Mouse (Mus musculus) kidney, postnatal 14 days (tissue): ENCODE measurements around the gene Kpna3.
"Not testable (repeated sequence)": the region's sequence is repeated elsewhere in the genome, so short reads cannot be mapped to it uniquely, and the experiment has no call there.

Experiments
- DNase-seq: peaks from one replicate; pipeline ENCODE4 v3.0.0; 2022; ENCODE audit warnings: mixed read lengths

Kpna3 gene

DNA sequence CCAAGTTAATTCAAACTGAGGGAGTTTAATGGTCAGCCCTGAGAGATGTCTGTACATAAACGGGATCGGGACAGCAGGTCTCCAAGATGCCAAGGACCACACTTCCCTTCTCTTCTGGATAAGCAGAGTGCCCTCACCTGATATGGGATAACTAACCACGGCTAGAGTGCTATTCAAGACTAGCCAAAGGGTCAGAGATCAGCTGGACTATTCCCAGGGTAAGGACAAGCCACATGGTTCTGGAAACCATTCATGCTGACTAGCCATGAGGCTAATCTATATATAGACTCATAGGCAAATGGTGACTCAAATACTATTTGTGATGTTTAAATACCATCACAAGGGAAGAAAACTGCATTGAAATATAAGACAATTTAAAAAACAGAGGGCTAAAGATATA, 49.1 kb downstream of the Kpna3 start:
- DNase-seq, result no peak

GRCm38 (mm10) chr14:61367290-61367689, 72.4 kb downstream of the Kpna3 start:
- DNase-seq, result no peak

GRCm38 (mm10) chr14:61364656-61365055, 75.0 kb downstream of the Kpna3 start:
- no peak for DNase-seq

- DNase-seq, result no peak
Measured at GRCm38 (mm10) chr14:61363734-61364133, 75.9 kb downstream of the Kpna3 start.

DNA sequence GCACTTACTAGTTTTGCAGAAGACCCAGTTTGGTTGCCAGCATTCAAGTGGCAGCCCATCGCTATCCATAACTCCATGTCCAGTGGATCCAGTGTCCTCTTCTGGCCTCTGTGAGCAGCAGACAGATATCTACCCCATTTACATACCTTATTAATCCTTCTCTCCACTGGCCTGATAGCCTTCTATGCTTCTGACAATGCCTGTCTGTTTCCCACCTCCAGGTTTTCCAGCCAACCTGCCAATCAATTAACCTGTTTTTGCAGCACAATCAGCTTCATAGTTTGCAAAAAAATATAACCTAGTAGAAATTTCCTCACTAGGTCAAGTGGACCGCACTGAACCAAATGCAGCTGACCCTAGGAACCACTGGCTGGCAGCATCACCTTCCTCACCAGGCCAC, 77.4 kb downstream of the Kpna3 start:
- no peak for DNase-seq

DNA sequence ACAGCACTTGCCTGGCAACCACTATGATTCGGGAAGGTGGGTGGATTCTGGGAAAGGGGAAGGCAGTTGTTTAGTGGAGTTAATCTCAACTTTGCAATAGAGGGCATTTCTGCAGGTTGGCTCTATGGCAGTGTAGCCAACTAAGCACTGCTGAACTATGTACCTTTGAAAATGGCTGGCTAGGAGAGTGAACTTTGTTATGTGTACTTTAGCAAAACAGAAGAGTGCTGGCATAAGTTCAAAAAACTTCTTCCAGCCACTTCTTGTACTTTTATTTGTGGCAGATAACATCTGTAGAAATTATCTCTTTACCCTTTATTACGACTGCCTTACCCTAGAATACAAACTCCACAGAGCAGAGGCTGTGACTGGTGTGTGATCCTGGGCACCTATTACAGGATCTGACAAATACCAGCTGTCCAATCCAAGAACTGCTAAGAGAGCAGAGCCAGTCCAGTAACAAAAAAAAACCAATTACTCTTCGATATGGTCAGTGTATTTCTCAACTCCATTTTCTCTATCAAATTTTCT, 78.6 kb downstream of the Kpna3 start:
- peak; percentile 14 for DNase-seq

GRCm38 (mm10) chr14:61360131-61360980, 79.3 kb downstream of the Kpna3 start, which contains the start of gene Ebpl:
Gene Ebpl, minus strand, starts transcription at chr14:61360439.
- peak; percentile 93 for DNase-seq

GRCm38 (mm10) chr14:61354251-61355235, 85.1 kb downstream of the Kpna3 start:
- no peak for DNase-seq

DNA sequence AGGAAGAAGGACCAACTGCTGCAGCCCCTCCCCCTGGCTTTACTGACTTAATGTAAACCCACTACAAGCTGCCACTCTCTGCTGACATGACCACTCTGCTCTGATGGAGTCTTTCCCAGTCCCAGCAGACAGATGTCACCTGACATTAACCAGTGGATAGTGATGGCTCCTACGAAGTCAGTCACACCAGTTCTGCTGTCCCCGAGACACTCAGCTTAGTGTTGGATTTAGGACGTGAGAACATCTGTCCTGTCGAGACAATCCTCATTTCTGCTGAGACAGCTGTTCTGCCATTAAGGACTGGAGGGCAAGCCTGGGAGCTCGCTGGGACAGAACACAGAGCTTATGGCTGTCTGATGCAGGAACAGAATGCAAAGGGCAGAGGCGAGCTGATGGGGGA, 88.9 kb downstream of the Kpna3 start:
- no peak for DNase-seq

GRCm38 (mm10) chr14:61349876-61350275, 89.8 kb downstream of the Kpna3 start:
- no peak for DNase-seq

- peak; percentile 11 for DNase-seq
Measured at GRCm38 (mm10) chr14:61346827-61347698, 92.6 kb downstream of the Kpna3 start.

GRCm38 (mm10) chr14:61344590-61344989, 95.1 kb downstream of the Kpna3 start:
- no peak for DNase-seq

GRCm38 (mm10) chr14:61339381-61339780, 100.3 kb downstream of the Kpna3 start:
- DNase-seq, result no peak

DNA sequence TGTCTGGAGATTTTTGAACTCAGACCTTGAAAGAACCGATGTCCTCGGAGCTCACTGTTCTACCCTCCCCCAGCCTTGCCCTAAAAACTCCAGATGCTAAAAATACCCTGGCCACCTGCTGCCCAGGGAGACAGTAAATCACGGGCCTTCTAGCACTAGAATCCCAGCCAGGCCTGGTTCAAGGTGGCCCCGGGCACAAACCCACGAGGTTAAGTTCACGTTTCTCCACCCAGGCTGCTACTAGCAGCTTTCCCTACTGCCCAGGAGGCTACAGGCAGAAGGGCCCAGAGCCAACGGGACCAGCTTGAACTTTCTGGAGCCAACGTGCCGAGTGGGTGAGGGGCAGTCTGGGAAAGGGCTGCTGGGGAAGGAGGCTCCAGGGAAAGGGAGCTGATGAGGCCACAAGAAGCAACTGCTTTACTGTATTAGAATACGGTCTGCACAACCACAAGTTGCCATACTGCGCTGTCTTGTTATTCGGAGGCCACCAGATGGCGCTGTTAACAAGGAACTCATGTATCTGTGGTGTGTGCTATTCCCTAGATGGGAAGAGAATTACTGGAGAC, 108.6 kb downstream of the Kpna3 start:
- DNase-seq, result peak; percentile 78

GRCm38 (mm10) chr14:61330591-61330990, 109.1 kb downstream of the Kpna3 start:
- DNase-seq, result no peak

GRCm38 (mm10) chr14:61327618-61328450, 111.8 kb downstream of the Kpna3 start:
- DNase-seq, result peak; percentile 73

- DNase-seq, result not testable (repeated sequence)
Measured at GRCm38 (mm10) chr14:61327007-61327406, 112.7 kb downstream of the Kpna3 start.

DNA sequence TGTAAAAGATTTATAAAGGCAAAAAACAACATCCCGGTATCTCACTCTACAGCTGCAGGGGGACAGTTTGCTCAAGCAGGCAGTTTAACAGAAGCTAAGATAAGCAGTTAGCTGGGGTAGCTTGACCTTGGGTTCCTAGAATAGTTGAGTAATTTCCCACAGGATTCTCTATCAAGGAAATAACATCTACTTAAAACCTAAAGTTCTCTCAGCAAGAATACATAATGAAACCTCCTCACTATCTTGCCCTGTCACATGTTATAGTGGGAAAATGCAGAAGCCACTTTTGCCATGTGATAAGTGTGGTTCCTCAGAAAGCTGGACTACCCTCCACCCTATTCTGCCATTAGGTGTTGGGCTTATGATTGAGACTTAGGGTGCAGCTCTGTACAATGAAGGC, 116.9 kb downstream of the Kpna3 start:
- no peak for DNase-seq

DNA sequence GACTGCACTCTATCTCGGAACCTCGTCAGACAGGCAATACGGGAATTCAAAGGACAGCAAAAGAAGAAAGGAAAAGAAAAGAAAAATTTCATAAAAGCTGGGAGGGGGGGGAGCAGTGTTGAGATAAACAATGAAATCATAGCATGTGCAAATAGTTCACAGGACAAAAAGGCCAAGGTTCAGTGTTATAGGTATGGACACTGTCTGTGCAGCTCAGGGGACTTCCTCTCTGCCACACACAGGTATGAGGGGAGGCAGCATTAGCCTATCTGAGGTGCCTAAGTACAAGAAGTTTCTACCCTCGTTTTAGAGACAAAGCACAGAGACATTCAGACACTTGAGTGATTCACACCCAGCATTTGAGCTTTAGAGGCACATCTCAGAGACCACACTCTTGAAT, 118.5 kb downstream of the Kpna3 start:
- DNase-seq, result no peak

- no peak for DNase-seq
Measured at GRCm38 (mm10) chr14:61320765-61321164, 118.9 kb downstream of the Kpna3 start.

DNA sequence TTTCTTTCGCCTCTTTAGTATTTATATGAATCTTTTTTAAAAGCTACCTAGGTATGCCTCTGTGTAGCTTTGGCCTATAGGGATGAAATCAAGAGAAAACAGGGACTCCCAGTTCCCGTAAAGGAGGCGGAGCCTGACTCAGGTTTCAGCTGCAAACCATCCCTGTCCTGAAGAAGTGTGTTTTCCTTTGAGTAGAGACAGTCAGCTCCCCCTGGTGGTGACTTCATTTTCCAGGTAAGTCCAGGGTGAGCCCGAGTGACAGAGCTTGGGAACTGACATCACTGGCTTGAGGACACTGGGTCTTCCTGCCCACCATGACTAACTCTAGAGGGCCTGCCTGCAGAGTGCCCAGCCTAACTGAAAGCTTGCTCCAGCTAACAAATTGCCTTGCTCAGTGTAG, 122.8 kb downstream of the Kpna3 start:
- peak; percentile 65 for DNase-seq
